Mouse (Mus musculus) kidney, adult 2 months (tissue): ENCODE results near the gene S1pr2.

Experiments used
- CTCF ChIP-seq: fragments of 200-500 bp; conservative IDR thresholded peaks from 2 replicates; pipeline ENCODE4 v1.5.1; 2011; ENCODE audit warnings: low read depth, mild to moderate bottlenecking, control low read depth, low read length, moderate library complexity, mixed read lengths; ENCODE audit not compliant: insufficient read depth, insufficient read length
- POLR2A ChIP-seq: fragments of 200-500 bp; IDR thresholded peaks from one replicate; pipeline ENCODE4 v1.6.1; 2011; ENCODE audit warnings: low read depth, low read length, control low read depth

DNA sequence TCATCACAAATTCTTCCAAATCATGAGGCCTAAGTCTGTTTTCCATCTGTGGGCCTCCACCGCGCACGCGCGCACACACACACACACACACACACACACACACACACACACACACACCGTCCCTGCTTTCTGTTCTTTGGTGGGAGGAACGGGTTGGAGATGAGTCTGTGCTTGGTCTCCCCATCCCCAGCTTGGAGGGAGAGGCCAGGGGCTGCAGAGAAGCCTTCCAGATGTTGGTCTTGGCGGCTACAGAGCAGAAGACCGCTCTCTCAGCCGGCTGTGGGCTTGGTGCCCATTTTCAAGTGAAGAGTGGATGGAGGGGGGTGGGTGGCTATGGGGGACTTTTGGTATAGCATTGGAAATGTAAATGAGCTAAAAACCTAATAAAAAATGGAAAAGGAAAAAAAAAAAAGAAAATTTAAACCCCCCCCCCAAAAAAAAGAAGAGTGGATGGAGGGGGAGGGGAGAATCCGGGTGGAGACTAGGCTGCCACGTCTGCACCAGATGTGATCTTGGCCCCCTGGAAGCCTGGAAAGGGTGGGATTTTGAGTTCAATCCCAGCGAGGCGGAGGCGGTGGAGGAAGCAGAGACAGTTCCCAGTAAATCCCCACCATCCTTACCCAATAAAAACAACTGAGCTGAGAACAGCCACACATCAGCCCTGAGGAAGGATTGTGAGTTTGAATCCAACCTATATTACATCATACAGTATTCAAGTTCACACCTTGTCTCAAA lies 10.5 kb upstream of the S1pr2 start:
- TF ChIP-seq CTCF (no peak), POLR2A (no peak)
